Mouse (Mus musculus): ENCODE results near the gene Actl7a. TPM values are rescaled to one million over a fixed set of nuclear protein-coding genes. Genes with fewer than 3 reads are reported as not detected.

Gene Actl7a
- polyA plus RNA-seq, 1 experiment from 2014 or later = not detected

GRCm38 (mm10) chr4:56720403-56720802 lies 22.8 kb upstream of the Actl7a start:
- H3K36me3 ChIP-seq (ENCODE audit: control insufficient read depth, insufficient read depth, low read length) = no peaks in the 10 kb centered on the region
- ATAC-seq (ENCODE audit: low read depth) = no peak
- no peaks in the 10 kb centered on the region for H3K9me3 ChIP-seq (ENCODE audit: control insufficient read depth, low read length)
- H3K27ac ChIP-seq (ENCODE audit: low read length) = no peak overlapping the region
- H3K9ac ChIP-seq (ENCODE audit: low read length) = no peak overlapping the region
- H3K4me3 ChIP-seq (ENCODE audit: low read length) = no peak overlapping the region
- no peaks in the 10 kb centered on the region for H3K4me1 ChIP-seq (replicated peaks; ENCODE audit: control insufficient read depth, insufficient read depth, low read length)
- H3K27me3 ChIP-seq (ENCODE audit: control insufficient read depth, insufficient read depth, low read depth, low read length) = no peaks in the 10 kb centered on the region
- no peak overlapping the region for H3K4me2 ChIP-seq (ENCODE audit: low read depth, low read length)
- 69% methylated on average over 9 of the region's 9 CpGs for WGBS

GRCm38 (mm10) chr4:56721469-56721868 lies 21.7 kb upstream of the Actl7a start:
- no peak overlapping the region for H3K4me3 ChIP-seq (ENCODE audit: low read length)
- no peaks in the 10 kb centered on the region for H3K9me3 ChIP-seq (ENCODE audit: control insufficient read depth, low read length)
- no peaks in the 10 kb centered on the region for H3K36me3 ChIP-seq (ENCODE audit: control insufficient read depth, insufficient read depth, low read length)
- no peak overlapping the region for H3K9ac ChIP-seq (ENCODE audit: low read length)
- no peaks in the 10 kb centered on the region for H3K27me3 ChIP-seq (ENCODE audit: control insufficient read depth, insufficient read depth, low read depth, low read length)
- H3K4me2 ChIP-seq (ENCODE audit: low read depth, low read length) = no peak overlapping the region
- no peak for ATAC-seq (ENCODE audit: low read depth)
- 32% methylated on average over 3 of the region's 3 CpGs for WGBS
- H3K4me1 ChIP-seq (replicated peaks; ENCODE audit: control insufficient read depth, insufficient read depth, low read length) = no peaks in the 10 kb centered on the region
- no peak overlapping the region for H3K27ac ChIP-seq (ENCODE audit: low read length)

- no peaks in the 10 kb centered on the region for H3K36me3 ChIP-seq (ENCODE audit: control insufficient read depth, insufficient read depth, low read length)
- no peaks in the 10 kb centered on the region for H3K4me1 ChIP-seq (replicated peaks; ENCODE audit: control insufficient read depth, insufficient read depth, low read length)
- no peak overlapping the region for H3K4me2 ChIP-seq (ENCODE audit: low read depth, low read length)
- ATAC-seq (ENCODE audit: low read depth) = no peak
- no peak overlapping the region for H3K27ac ChIP-seq (ENCODE audit: low read length)
- H3K27me3 ChIP-seq (ENCODE audit: control insufficient read depth, insufficient read depth, low read depth, low read length) = no peaks in the 10 kb centered on the region
- H3K9me3 ChIP-seq (ENCODE audit: control insufficient read depth, low read length) = no peaks in the 10 kb centered on the region
- 53% methylated on average over 6 of the region's 6 CpGs for WGBS
- H3K4me3 ChIP-seq (ENCODE audit: low read length) = no peak overlapping the region
- H3K9ac ChIP-seq (ENCODE audit: low read length) = no peak overlapping the region
Observed at GRCm38 (mm10) chr4:56722346-56722745, 20.9 kb upstream of the Actl7a start.

- 77% methylated on average over 6 of the region's 6 CpGs for WGBS
- Histone ChIP-seq H3K36me3 (ENCODE audit: control insufficient read depth, insufficient read depth, low read length) (no peaks in the 10 kb centered on the region), H3K4me2 (ENCODE audit: low read depth, low read length) (no peak overlapping the region), H3K4me3 (ENCODE audit: low read length) (no peak overlapping the region), H3K27ac (ENCODE audit: low read length) (no peak overlapping the region), H3K9ac (ENCODE audit: low read length) (no peak overlapping the region), H3K9me3 (ENCODE audit: control insufficient read depth, low read length) (no peaks in the 10 kb centered on the region), H3K4me1 (replicated peaks; ENCODE audit: control insufficient read depth, insufficient read depth, low read length) (no peaks in the 10 kb centered on the region), H3K27me3 (ENCODE audit: control insufficient read depth, insufficient read depth, low read depth, low read length) (no peaks in the 10 kb centered on the region)
- no peak for ATAC-seq (ENCODE audit: low read depth)
Observed at GRCm38 (mm10) chr4:56723237-56723636, 20.0 kb upstream of the Actl7a start.

- H3K4me2 ChIP-seq (ENCODE audit: low read depth, low read length) = no peak overlapping the region
- H3K4me3 ChIP-seq (ENCODE audit: low read length) = no peak overlapping the region
- WGBS = 48% methylated on average over 8 of the region's 8 CpGs
- H3K9me3 ChIP-seq (ENCODE audit: control insufficient read depth, low read length) = no peaks in the 10 kb centered on the region
- H3K9ac ChIP-seq (ENCODE audit: low read length) = no peak overlapping the region
- no peaks in the 10 kb centered on the region for H3K27me3 ChIP-seq (ENCODE audit: control insufficient read depth, insufficient read depth, low read depth, low read length)
- no peak overlapping the region for H3K27ac ChIP-seq (ENCODE audit: low read length)
- H3K4me1 ChIP-seq (replicated peaks; ENCODE audit: control insufficient read depth, insufficient read depth, low read length) = no peaks in the 10 kb centered on the region
- H3K36me3 ChIP-seq (ENCODE audit: control insufficient read depth, insufficient read depth, low read length) = no peaks in the 10 kb centered on the region
- no peak for ATAC-seq (ENCODE audit: low read depth)
Observed at GRCm38 (mm10) chr4:56725839-56726238, 17.4 kb upstream of the Actl7a start.

- Histone ChIP-seq H3K4me1 (replicated peaks; ENCODE audit: control insufficient read depth, insufficient read depth, low read length) (no peaks in the 10 kb centered on the region), H3K9me3 (ENCODE audit: control insufficient read depth, low read length) (no peaks in the 10 kb centered on the region), H3K4me2 (ENCODE audit: low read depth, low read length) (no peak within 1 kb of the TSS), H3K9ac (ENCODE audit: low read length) (no peak within 1 kb of the TSS), H3K4me3 (ENCODE audit: low read length) (no peak within 1 kb of the TSS), H3K36me3 (ENCODE audit: control insufficient read depth, insufficient read depth, low read length) (no peaks in the 10 kb centered on the region), H3K27me3 (ENCODE audit: control insufficient read depth, insufficient read depth, low read depth, low read length) (no peaks in the 10 kb centered on the region), H3K27ac (ENCODE audit: low read length) (no peak within 1 kb of the TSS)
- 77% methylated on average over 18 of the region's 18 CpGs for WGBS
- no peak for ATAC-seq (ENCODE audit: low read depth)
Observed at GRCm38 (mm10) chr4:56740020-56740485, 3.2 kb upstream of the Actl7a start, which contains the start of gene Gm26657. TSS of gene Gm26657 (plus strand) at chr4:56740070.

GRCm38 (mm10) chr4:56740611-56741010 lies 2.6 kb upstream of the Actl7a start:
- WGBS = 93% methylated on average over 20 of the region's 20 CpGs
- ATAC-seq (ENCODE audit: low read depth) = no peak; the same call in 1 of the 2 replicates
- no peaks in the 10 kb centered on the region for H3K4me1 ChIP-seq (replicated peaks; ENCODE audit: control insufficient read depth, insufficient read depth, low read length)

GRCm38 (mm10) chr4:56741041-56741493 lies 2.1 kb upstream of the Actl7a start, which contains the start of gene Actl7b:
TSS of gene Actl7b (minus strand) at chr4:56741443.
- no peaks in the 10 kb centered on the region for H3K36me3 ChIP-seq (ENCODE audit: control insufficient read depth, insufficient read depth, low read length)
- H3K27ac ChIP-seq (ENCODE audit: low read length) = no peak within 1 kb of the TSS
- H3K4me3 ChIP-seq (ENCODE audit: low read length) = no peak within 1 kb of the TSS
- H3K9ac ChIP-seq (ENCODE audit: low read length) = no peak within 1 kb of the TSS
- ATAC-seq (ENCODE audit: low read depth) = no peak
- H3K4me1 ChIP-seq (replicated peaks; ENCODE audit: control insufficient read depth, insufficient read depth, low read length) = no peaks in the 10 kb centered on the region
- H3K27me3 ChIP-seq (ENCODE audit: control insufficient read depth, insufficient read depth, low read depth, low read length) = no peaks in the 10 kb centered on the region
- H3K9me3 ChIP-seq (ENCODE audit: control insufficient read depth, low read length) = no peaks in the 10 kb centered on the region
- no peak within 1 kb of the TSS for H3K4me2 ChIP-seq (ENCODE audit: low read depth, low read length)
- 91% methylated on average over 13 of the region's 13 CpGs for WGBS

More at GRCm38 (mm10) chr4:56740611-56741010, 2.6 kb upstream of the Actl7a start:
- Histone ChIP-seq H3K4me2 (ENCODE audit: low read depth, low read length) (no peak overlapping the region), H3K9ac (ENCODE audit: low read length) (no peak overlapping the region), H3K27ac (ENCODE audit: low read length) (no peak overlapping the region), H3K4me3 (ENCODE audit: low read length) (no peak overlapping the region), H3K36me3 (ENCODE audit: control insufficient read depth, insufficient read depth, low read length) (no peaks in the 10 kb centered on the region), H3K27me3 (ENCODE audit: control insufficient read depth, insufficient read depth, low read depth, low read length) (no peaks in the 10 kb centered on the region), H3K9me3 (ENCODE audit: control insufficient read depth, low read length) (no peaks in the 10 kb centered on the region)

GRCm38 (mm10) chr4:56742698-56743097 lies 515 bp upstream of the Actl7a start:
- no peak overlapping the region for H3K9ac ChIP-seq (ENCODE audit: low read length)
- no peak overlapping the region for H3K4me2 ChIP-seq (ENCODE audit: low read depth, low read length)
- H3K36me3 ChIP-seq (ENCODE audit: control insufficient read depth, insufficient read depth, low read length) = 0 out of 2 replicates have a peak, but pooled peaks cover 2% of the 10 kb centered on the region
- WGBS = 90% methylated on average over 4 of the region's 4 CpGs
- H3K27ac ChIP-seq (ENCODE audit: low read length) = no peak overlapping the region
- no peak overlapping the region for H3K4me3 ChIP-seq (ENCODE audit: low read length)
- H3K4me1 ChIP-seq (replicated peaks; ENCODE audit: control insufficient read depth, insufficient read depth, low read length) = no peaks in the 10 kb centered on the region
- H3K27me3 ChIP-seq (ENCODE audit: control insufficient read depth, insufficient read depth, low read depth, low read length) = no peaks in the 10 kb centered on the region
- ATAC-seq (ENCODE audit: low read depth) = no peak
- no peaks in the 10 kb centered on the region for H3K9me3 ChIP-seq (ENCODE audit: control insufficient read depth, low read length)

- Histone ChIP-seq H3K27ac (ENCODE audit: low read length) (no peak overlapping the region), H3K9ac (ENCODE audit: low read length) (no peak overlapping the region), H3K27me3 (ENCODE audit: control insufficient read depth, insufficient read depth, low read depth, low read length) (no peaks in the 10 kb centered on the region), H3K9me3 (ENCODE audit: control insufficient read depth, low read length) (no peaks in the 10 kb centered on the region), H3K36me3 (ENCODE audit: control insufficient read depth, insufficient read depth, low read length) (peaks cover 22% of the 10 kb centered on the region), H3K4me3 (ENCODE audit: low read length) (no peak overlapping the region), H3K4me2 (ENCODE audit: low read depth, low read length) (no peak overlapping the region), H3K4me1 (replicated peaks; ENCODE audit: control insufficient read depth, insufficient read depth, low read length) (no peaks in the 10 kb centered on the region)
- no peak for ATAC-seq (ENCODE audit: low read depth)
- 87% methylated on average over 2 of the region's 2 CpGs for WGBS
Observed at GRCm38 (mm10) chr4:56746345-56746744, 3.1 kb downstream of the Actl7a start.

Measured in lung, embryonic 16.5 days (tissue).